Mouse (Mus musculus): ENCODE measurements around the gene Olfr97.
A peak's percentile ranks its signal among the peaks of the same experiment; 100 is the strongest.
"Not testable (repeated sequence)": the region's sequence is repeated elsewhere in the genome, so short reads cannot be mapped to it uniquely, and the experiment has no call there.

Olfr97 gene

GRCm38 (mm10) chr17:37237230-37237629, at the start of gene Olfr97:
TSS of gene Olfr97 (minus strand) at chr17:37237330.
- DNase-seq (ENCODE audit: low spot score) = not testable (repeated sequence)

DNA sequence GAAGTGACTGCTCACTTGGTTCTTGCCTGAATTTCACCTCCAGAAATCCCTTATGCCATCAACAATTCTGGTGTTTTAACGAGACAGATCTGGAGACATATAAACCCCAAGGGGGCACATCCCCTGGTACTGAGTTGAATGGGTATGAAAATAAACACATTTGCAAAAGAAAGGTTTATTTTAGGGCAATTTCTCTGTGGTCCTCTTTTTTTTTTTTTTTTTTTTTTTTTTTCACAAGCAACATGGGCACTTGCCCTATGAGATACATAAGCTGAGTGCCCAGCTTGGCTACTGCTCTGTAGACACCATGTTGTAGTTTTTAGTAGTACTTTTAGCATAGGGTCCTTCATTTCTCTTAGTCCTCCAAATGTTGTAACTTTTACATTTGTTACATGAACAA, 46.2 kb upstream of the Olfr97 start, which contains the start of gene Olfr99:
Gene Olfr99 (minus strand): TSS at position 101 of the 400 bp plus-strand sequence.
- no peak for DNase-seq (ENCODE audit: low spot score)

- DNase-seq (ENCODE audit: low spot score) = no peak
These were observed 43.2 kb upstream of the Olfr97 start for GRCm38 (mm10) chr17:37280331-37280730.

DNA sequence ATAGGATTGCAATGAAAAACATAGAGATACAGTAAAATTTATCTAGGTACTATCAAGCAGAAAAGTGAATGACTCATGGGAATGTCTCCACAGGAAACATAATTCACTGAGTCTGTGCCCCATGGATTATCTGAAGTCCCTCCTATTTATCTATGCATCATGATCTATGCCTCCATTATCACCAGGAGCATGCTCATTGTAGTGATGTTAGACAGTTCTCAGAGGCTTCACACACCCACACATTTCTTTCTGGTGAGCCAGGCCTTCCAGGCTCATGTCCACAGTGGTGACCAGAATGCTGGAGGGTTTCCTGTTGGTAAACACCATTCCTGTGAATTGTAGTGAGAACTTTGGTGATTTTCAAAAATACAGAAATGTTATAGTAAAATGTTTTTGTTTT, 39.4 kb upstream of the Olfr97 start:
- DNase-seq (ENCODE audit: low spot score) = no peak

GRCm38 (mm10) chr17:37275626-37276248, 38.6 kb upstream of the Olfr97 start:
- no peak for DNase-seq (ENCODE audit: low spot score)

- DNase-seq (ENCODE audit: low spot score) = peak; percentile 14
These were observed 33.6 kb upstream of the Olfr97 start for GRCm38 (mm10) chr17:37270702-37271092.

DNA sequence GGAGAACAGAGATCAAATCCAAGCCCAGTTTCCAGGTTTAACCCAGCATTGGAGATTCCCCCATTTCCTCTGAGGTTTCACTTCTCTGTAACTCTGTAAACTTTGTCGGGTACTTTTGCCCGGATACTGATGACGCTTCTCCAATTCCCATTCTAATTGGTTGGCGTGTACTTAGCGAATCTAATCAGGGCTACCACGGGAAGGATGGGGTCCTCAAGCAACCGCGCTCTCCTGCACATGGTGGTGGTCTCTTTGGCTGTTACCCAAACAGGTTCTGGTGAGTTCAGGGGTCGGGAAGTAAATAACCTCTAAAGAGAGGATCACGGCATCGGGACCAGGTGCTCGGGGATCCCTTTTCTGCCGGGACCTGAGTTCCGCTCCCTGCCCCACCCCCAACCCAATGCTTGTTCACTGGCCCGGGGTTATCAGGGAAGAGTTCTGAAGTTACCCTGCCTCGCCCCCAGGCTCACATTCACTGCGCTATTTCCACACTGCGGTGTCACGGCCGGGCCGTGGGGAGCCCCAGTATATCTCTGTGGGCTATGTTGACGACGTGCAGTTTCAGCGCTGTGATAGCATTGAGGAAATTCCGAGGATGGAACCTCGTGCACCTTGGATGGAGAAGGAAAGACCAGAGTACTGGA, 33.0 kb upstream of the Olfr97 start, which contains the start of gene H2-M3:
Gene H2-M3 (plus strand): TSS at position 163 of the 644 bp plus-strand sequence.
- peak; percentile 97 for DNase-seq (ENCODE audit: low spot score)

DNA sequence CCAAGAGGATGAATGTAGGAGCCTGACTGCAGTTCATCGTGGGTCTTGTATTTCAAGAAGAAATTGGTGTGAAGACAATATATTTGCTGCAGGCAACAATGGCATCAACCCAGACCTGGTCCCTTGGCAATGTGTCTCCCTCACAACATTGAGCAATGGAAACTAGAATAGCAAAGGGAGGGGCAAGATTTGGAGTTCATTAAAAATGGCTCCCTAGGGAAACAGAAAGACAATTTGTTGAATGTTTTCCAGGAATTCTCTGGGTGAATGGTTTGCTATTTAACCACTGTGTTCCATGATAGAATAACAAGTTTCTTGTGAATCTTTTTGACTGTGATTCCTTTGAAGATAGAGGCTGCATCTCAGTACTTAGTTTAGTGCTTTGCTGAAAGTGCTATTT, 26.5 kb upstream of the Olfr97 start, which contains the start of gene Olfr98:
Gene Olfr98 (minus strand): TSS at position 124 of the 400 bp plus-strand sequence.
- no peak for DNase-seq (ENCODE audit: low spot score)

DNA sequence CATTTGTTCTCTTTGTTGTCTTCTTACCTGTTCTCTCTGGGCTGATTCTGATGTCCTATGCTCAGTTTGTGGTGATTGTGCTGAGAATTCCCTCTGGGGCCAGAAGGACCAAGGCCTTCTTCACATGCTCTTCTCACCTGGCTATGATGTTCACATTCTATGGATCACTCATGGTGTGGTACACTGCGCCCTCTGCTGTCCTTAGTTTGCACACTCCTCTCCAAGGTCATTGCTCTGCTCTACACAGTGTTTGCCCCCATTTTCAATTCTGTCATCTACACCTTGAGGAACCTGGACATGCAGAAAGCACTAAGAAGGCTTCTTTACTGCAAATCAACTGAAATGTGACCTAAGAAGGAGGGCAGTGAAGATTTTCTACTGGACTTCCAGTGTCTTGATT, 13.4 kb upstream of the Olfr97 start:
- DNase-seq (ENCODE audit: low spot score) = peak; percentile 33

DNA sequence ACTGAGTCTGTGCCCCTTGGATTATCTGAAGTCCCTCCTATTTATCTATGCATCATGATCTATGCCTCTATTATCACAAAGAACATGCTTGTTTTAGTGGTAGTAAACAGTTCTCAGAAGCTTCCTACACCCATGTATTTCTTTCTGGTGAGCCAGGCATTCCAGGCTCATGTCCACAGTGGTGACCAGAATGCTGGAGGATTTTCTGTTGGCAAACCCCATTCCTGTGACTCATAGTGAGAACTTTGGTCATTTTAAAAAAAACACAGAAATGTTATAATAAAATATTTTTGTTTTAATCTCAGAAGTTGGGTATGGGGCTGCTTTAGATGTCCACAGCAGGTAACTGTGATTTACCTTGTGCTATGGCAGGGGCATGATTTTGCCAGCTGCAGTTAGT, 12.3 kb upstream of the Olfr97 start:
- no peak for DNase-seq (ENCODE audit: low spot score)

- DNase-seq (ENCODE audit: low spot score) = peak; percentile 52
These were observed 9.6 kb upstream of the Olfr97 start for GRCm38 (mm10) chr17:37246715-37247114.

- no peak for DNase-seq (ENCODE audit: low spot score)
These were observed 5.1 kb upstream of the Olfr97 start for GRCm38 (mm10) chr17:37242198-37242597.

DNA sequence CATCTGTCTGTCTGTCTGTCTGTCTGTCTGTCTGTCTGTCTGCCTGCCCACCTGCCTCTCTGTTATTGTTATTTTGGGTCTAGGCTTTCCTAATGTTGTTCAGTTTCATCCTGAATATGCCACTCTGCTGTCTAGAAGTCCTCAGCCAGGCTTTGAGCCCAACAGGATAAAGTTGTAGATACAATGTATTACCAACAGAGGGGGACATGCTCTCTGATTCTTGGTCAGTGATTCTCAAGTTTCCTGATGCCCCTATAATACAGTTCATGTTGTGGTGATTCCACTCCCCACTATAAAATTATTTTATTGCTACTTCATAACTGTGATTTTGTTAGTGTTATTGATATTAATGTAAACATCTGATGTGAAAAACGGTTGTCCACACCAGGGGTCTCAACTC, 15.3 kb downstream of the Olfr97 start:
- DNase-seq (ENCODE audit: low spot score) = peak; percentile 8

- no peak for DNase-seq (ENCODE audit: low spot score)
These were observed 17.3 kb downstream of the Olfr97 start, which contains the start of gene Olfr96 for GRCm38 (mm10) chr17:37219846-37220245. TSS of gene Olfr96 (plus strand) at chr17:37220146.

- DNase-seq (ENCODE audit: low spot score) = no peak
These were observed 18.6 kb downstream of the Olfr97 start for GRCm38 (mm10) chr17:37218486-37218885.

GRCm38 (mm10) chr17:37213018-37213417, 24.1 kb downstream of the Olfr97 start, which contains the start of gene Olfr95:
TSS of gene Olfr95 (minus strand) at chr17:37213118.
- DNase-seq (ENCODE audit: low spot score) = no peak

DNA sequence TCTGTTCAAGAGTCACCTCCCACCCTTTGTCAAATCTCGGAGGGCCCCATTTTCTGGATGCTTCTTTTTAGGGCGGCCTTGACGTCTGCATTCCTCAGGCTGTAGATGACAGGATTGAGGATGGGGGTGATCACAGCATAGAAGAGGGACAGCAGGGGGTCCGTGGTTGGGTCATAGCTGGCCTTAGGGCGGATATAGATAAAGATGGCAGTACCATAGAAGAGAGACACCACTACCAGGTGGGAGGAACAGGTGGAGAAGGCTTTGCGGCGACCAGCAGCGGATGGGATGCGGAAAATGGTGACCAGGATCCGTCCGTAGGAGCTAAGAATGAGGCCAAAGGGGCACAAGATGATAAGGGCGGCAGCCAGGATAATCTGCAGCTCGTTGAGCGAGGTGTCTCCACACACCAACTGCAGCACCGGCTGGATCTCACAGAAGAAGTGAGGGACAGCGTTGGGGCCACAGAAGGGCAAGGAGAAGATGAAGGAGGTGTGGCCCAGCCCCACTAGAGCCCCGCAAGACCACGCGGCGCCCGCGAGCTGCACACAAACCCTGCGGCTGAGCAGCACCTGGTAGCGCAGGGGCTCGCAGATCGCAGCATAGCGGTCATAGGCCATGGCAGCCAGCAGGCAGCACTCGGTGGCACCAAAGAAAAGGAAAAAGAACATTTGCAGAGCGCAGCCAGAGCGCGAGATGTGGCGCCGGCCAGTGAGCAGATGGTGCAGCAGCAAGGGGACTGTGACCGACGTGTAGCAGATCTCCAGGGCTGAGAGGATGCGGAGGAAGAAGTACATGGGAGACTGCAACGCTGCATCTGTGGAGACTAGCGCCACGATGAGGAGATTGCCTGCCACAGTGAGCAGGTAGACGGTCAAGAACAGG, 26.0 kb downstream of the Olfr97 start:
- DNase-seq (ENCODE audit: low spot score) = peak; percentile 14

DNA sequence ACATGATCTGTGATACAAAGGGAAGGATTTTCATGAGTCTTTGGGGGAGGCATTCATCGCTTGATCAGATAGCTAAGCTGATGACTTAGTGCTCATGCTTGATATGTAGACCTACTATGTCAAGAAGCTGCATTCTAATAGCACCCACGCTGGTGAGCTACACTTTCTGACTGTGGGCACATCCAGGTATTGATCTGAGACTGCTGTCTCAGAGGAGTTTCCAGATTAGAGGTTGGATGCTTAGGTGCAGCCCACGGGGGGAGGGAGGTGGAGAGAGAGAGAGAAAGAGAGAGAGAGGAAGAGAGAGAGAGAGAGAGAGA, 33.3 kb downstream of the Olfr97 start:
- no peak for DNase-seq (ENCODE audit: low spot score)

- DNase-seq (ENCODE audit: low spot score) = peak; percentile 92
These were observed 33.8 kb downstream of the Olfr97 start for GRCm38 (mm10) chr17:37203206-37203916.

GRCm38 (mm10) chr17:37200894-37201293, 36.2 kb downstream of the Olfr97 start, which contains the start of gene Olfr94:
TSS of gene Olfr94 (minus strand) at chr17:37200994.
- no peak for DNase-seq (ENCODE audit: low spot score)

DNA sequence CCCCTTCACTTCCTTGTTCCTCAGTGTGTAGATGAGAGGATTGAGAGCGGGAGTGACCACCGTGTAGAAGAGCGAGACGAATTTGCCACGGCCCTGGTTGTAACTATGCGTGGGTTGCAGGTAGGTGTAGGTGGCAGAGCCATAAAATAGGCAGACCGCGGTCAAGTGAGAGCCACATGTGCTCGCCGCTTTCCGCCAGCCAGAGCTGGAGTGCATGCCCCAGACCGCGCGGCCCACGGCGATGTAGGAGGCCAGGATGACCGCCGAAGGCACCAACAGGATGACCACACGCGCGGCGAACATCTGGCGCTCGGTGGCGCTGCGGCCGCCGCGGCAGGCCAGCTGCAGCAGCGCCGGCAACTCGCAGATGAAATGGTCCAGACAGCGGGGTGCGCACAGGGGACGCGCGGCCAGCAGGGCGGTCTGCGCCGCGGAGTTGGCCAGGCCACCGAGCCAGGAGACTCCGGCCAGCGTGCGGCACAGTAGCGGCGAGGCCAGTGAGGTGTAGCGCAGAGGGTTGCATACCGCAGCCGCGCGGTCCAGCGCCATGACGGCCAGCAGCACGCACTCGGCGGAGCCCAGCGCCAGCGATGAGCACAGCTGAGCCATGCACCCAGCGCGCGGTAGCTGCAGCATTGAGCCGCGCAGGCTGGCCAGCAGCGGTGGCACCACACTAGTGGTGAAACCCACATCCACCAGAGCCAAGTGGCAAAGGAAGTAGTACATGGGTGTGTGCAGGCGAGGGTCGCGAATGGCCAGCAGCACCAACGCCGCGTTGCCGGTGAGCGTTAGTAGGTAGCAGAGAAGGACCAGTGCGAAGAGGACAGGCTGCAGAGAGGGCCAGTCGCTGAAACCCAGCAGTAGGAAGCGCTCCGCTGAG, 40.0 kb downstream of the Olfr97 start:
- DNase-seq (ENCODE audit: low spot score) = peak; percentile 71
